Comparison of ENCODE assay signal across 7 mouse cellular contexts in genomic region chr12:26456028-26456698, GRCm38 (mm10). TPM values are rescaled to one million over a fixed set of nuclear protein-coding genes. Genes with fewer than 3 reads are reported as not detected.
DNase-seq lines count a peak whose midpoint lies in the region; ATAC-seq lines count a peak whose summit lies in the region.

TSS of gene Rsad2 (minus strand) at chr12:26456452.

- ATAC-seq in CD4-positive, CD25-positive, alpha-beta regulatory T cell, adult 4 months = peak; percentile 98
- peak; percentile 86 for ATAC-seq in embryonic facial prominence, embryonic 15.5 days (ENCODE audit: insufficient number of reproducible peaks, low FRiP score, low TSS enrichment, low read depth)
- ATAC-seq in heart, embryonic 14.5 days (ENCODE audit: insufficient number of reproducible peaks, insufficient read depth, low FRiP score, low read depth) = 0 out of 2 replicates have a peak, but pooled peaks have one; percentile 21

- H3K9ac ChIP-seq in embryonic facial prominence, embryonic 15.5 days = no peak within 1 kb of the TSS
- 0 out of 2 replicates have a peak within 1 kb of the TSS, but pooled peaks have one; percentile 38 for H3K9ac ChIP-seq in heart, embryonic 14.5 days (ENCODE audit: low read length)

- H3K27ac ChIP-seq in embryonic facial prominence, embryonic 15.5 days (replicated peaks) = no peak within 1 kb of the TSS
- no peak within 1 kb of the TSS for H3K27ac ChIP-seq in heart, embryonic 14.5 days (replicated peaks in 1 of 2; ENCODE audit: control insufficient read depth in 1 of 2, insufficient read depth in 1 of 2, low read depth in 2 of 2, low read length in 2 of 2)

- DNase-seq in T-cell, adult 2 months (ENCODE audit: low spot score) = peak; percentile 89
- DNase-seq in kidney, postnatal 10 days = peak; percentile 82
- peak; percentile 84 for DNase-seq in lung, postnatal 25 days (ENCODE audit: low spot score)
- peak; percentile 85 to 93 for DNase-seq in spleen, postnatal 10 days (ENCODE audit: low spot score in 2 of 2)

- no peaks in the 10 kb centered on the region for H3K9me3 ChIP-seq in embryonic facial prominence, embryonic 15.5 days (replicated peaks)
- H3K9me3 ChIP-seq in heart, embryonic 14.5 days (ENCODE audit: control insufficient read depth, low read length) = no peaks in the 10 kb centered on the region

- peak within 1 kb of the TSS; percentile 27; the same call in 1 of the 2 replicates for H3K4me2 ChIP-seq in embryonic facial prominence, embryonic 15.5 days (replicated peaks)
- H3K4me2 ChIP-seq in heart, embryonic 14.5 days (ENCODE audit: low read length) = peak within 1 kb of the TSS; percentile 55

- no peaks in the 10 kb centered on the region for H3K27me3 ChIP-seq in embryonic facial prominence, embryonic 15.5 days
- no peaks in the 10 kb centered on the region for H3K27me3 ChIP-seq in heart, embryonic 14.5 days (ENCODE audit: control insufficient read depth, insufficient read depth, low read length)

- 39% methylated on average over 13 of the region's 13 CpGs for WGBS in embryonic facial prominence, embryonic 15.5 days
- WGBS in heart, embryonic 14.5 days = 38% methylated on average over 13 of the region's 13 CpGs

- H3K4me3 ChIP-seq in embryonic facial prominence, embryonic 15.5 days (replicated peaks) = no peak within 1 kb of the TSS
- peak within 1 kb of the TSS; percentile 13; a peak in 3 of 4 replicates for H3K4me3 ChIP-seq in heart, embryonic 14.5 days (ENCODE audit: control insufficient read depth in 1 of 2, insufficient read depth in 1 of 2, low read depth in 1 of 2, low read length in 2 of 2)

- H3K4me1 ChIP-seq in embryonic facial prominence, embryonic 15.5 days = peaks cover 10% of the 10 kb centered on the region
- H3K4me1 ChIP-seq in heart, embryonic 14.5 days (ENCODE audit: control insufficient read depth in 2 of 2, insufficient read depth in 2 of 2, low read length in 2 of 2) = peaks cover 7 to 14% of the 10 kb centered on the region in 2 experiments

- H3K36me3 ChIP-seq in embryonic facial prominence, embryonic 15.5 days = no peaks in the 10 kb centered on the region
- H3K36me3 ChIP-seq in heart, embryonic 14.5 days (ENCODE audit: control insufficient read depth, insufficient read depth, low read length) = no peaks in the 10 kb centered on the region

RNA-seq across cellular contexts. Expression of gene Rsad2, which starts in this region (rescaled TPM):
- polyA plus RNA-seq in CD4-positive, CD25-positive, alpha-beta regulatory T cell, adult 4 months (2017; shearing (Covaris generic)) = 1 to 10 TPM; 3.9 to 5.8 TPM
- 1.5 and 1.6 TPM in 2 replicates for polyA plus RNA-seq in embryonic facial prominence, embryonic 15.5 days (2015; fragmentation: Nextera tagmentation; extraction: Ambion mirVana)
- polyA plus RNA-seq in heart, embryonic 14.5 days (2014; fragmentation: Nextera tagmentation; extraction: Ambion mirVana) = 1.7 and 1.9 TPM in 2 replicates

Comparison
In these comparisons a context has a peak if more than half of its experiments do, and no peak if none do; other contexts are left out.
1. ATAC-seq: peak in every context shown above with its lines; median percentile 98 in CD4-positive, CD25-positive, alpha-beta regulatory T cell, adult 4 months; 86 in embryonic facial prominence, embryonic 15.5 days; 21 in heart, embryonic 14.5 days.